Mouse (Mus musculus): ENCODE data around the gene Cttnbp2. TPM values are rescaled to one million over a fixed set of nuclear protein-coding genes. Genes with fewer than 3 reads are reported as not detected.
"Not testable (repeated sequence)": the region's sequence is repeated elsewhere in the genome, so short reads cannot be mapped to it uniquely, and the experiment has no call there.

Gene Cttnbp2
- polyA plus RNA-seq, 1 experiment from 2014 or later = 43.4 TPM

GRCm38 (mm10) chr6:18401066-18401674 is 113.5 kb downstream of the Cttnbp2 start:
- WGBS = 77% methylated on average over 1 of the region's 1 CpGs
- Histone ChIP-seq H3K9me3 (no peaks in the 10 kb centered on the region), H3K9ac (replicated peaks) (no peak overlapping the region), H3K4me2 (replicated peaks) (no peak overlapping the region), H3K4me1 (replicated peaks) (no peaks in the 10 kb centered on the region), H3K27me3 (no peaks in the 10 kb centered on the region), H3K36me3 (peaks cover 49% of the 10 kb centered on the region), H3K27ac (no peak overlapping the region), H3K4me3 (replicated peaks) (no peak overlapping the region)
- ATAC-seq = no peak

- Histone ChIP-seq H3K9ac (replicated peaks) (no peak overlapping the region), H3K4me1 (replicated peaks) (no peaks in the 10 kb centered on the region), H3K4me2 (replicated peaks) (no peak overlapping the region), H3K9me3 (no peaks in the 10 kb centered on the region), H3K36me3 (peaks cover 42% of the 10 kb centered on the region), H3K4me3 (replicated peaks) (no peak overlapping the region), H3K27ac (no peak overlapping the region), H3K27me3 (no peaks in the 10 kb centered on the region)
- ATAC-seq = no peak
- 79% methylated on average over 2 of the region's 2 CpGs for WGBS
Measured at GRCm38 (mm10) chr6:18381380-18381779, 133.3 kb downstream of the Cttnbp2 start.

DNA sequence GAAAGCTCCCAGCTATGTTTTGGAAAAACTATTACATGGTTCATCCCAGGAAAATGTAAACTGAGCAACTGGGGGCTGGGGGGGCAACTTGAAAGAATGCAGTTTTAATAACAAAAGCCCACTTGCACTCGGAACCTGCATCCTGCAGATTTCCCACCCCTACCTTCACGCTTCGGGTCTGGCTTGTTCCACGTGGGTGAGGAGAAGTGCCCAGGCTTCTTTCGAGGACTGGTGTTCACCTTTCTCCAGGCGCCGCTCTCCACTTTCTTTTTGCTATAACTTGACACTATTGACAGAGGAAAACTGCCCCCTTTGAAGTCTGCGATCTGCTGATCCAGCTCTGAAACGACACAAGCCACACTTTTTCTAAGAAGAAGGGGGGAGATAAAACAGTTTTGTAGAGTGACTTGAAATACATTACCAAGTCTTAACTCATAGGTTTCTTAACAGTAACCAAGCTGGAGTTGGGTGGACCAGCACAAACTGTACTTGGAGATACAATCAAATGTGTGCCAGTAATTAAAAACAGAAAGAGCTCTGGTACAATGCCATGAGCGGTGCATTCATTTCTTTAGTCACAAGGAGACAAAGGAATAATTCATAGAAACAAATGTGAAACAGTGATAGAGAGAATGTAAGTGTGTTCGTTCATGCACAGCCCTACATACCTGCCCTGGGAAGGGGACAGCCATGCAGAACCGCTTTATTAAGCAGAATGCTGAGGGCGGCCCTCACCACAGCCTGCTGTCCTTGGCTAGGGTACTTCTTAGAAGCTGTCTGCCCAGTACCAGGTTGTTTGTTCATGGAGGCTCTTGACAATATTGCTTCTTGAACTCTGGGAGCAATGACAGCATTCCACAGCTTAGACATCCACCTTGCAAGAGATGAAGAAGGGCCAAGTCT is 134.1 kb downstream of the Cttnbp2 start:
- WGBS = 80% methylated on average over 13 of the region's 13 CpGs
- Histone ChIP-seq H3K27me3 (no peaks in the 10 kb centered on the region), H3K36me3 (peaks cover 50% of the 10 kb centered on the region), H3K4me2 (replicated peaks) (no peak overlapping the region), H3K4me1 (replicated peaks) (no peaks in the 10 kb centered on the region), H3K9me3 (no peaks in the 10 kb centered on the region), H3K9ac (replicated peaks) (no peak overlapping the region), H3K27ac (no peak overlapping the region), H3K4me3 (replicated peaks) (no peak overlapping the region)
- ATAC-seq = no peak

- H3K27me3 ChIP-seq; H3K4me3 ChIP-seq (replicated peaks); H3K9me3 ChIP-seq; H3K4me2 ChIP-seq (replicated peaks); H3K9ac ChIP-seq (replicated peaks); ATAC-seq; H3K27ac ChIP-seq; H3K4me1 ChIP-seq (replicated peaks): not testable (repeated sequence)
- WGBS = 89% methylated on average over 2 of the region's 2 CpGs
- peaks cover 45% of the 10 kb centered on the region for H3K36me3 ChIP-seq
Measured at GRCm38 (mm10) chr6:18377755-18378154, 136.9 kb downstream of the Cttnbp2 start.

GRCm38 (mm10) chr6:18374744-18375143 is 139.9 kb downstream of the Cttnbp2 start:
- ATAC-seq = no peak
- WGBS = 80% methylated on average over 4 of the region's 4 CpGs

GRCm38 (mm10) chr6:18373652-18374051 is 141.0 kb downstream of the Cttnbp2 start:
- Histone ChIP-seq H3K9me3 (no peaks in the 10 kb centered on the region), H3K4me3 (replicated peaks) (no peak overlapping the region), H3K4me2 (replicated peaks) (no peak overlapping the region), H3K9ac (replicated peaks) (no peak overlapping the region), H3K27me3 (no peaks in the 10 kb centered on the region), H3K36me3 (peaks cover 17% of the 10 kb centered on the region; the same call in 1 of the 2 replicates), H3K27ac (no peak overlapping the region), H3K4me1 (replicated peaks) (no peaks in the 10 kb centered on the region)
- WGBS = 93% methylated on average over 1 of the region's 1 CpGs
- no peak for ATAC-seq

More at GRCm38 (mm10) chr6:18374744-18375143, 139.9 kb downstream of the Cttnbp2 start:
- Histone ChIP-seq H3K9ac (replicated peaks) (no peak overlapping the region), H3K4me1 (replicated peaks) (no peaks in the 10 kb centered on the region), H3K27ac (no peak overlapping the region), H3K4me2 (replicated peaks) (no peak overlapping the region), H3K4me3 (replicated peaks) (no peak overlapping the region), H3K9me3 (no peaks in the 10 kb centered on the region), H3K27me3 (no peaks in the 10 kb centered on the region), H3K36me3 (peaks cover 24% of the 10 kb centered on the region; the same call in 1 of the 2 replicates)

DNA sequence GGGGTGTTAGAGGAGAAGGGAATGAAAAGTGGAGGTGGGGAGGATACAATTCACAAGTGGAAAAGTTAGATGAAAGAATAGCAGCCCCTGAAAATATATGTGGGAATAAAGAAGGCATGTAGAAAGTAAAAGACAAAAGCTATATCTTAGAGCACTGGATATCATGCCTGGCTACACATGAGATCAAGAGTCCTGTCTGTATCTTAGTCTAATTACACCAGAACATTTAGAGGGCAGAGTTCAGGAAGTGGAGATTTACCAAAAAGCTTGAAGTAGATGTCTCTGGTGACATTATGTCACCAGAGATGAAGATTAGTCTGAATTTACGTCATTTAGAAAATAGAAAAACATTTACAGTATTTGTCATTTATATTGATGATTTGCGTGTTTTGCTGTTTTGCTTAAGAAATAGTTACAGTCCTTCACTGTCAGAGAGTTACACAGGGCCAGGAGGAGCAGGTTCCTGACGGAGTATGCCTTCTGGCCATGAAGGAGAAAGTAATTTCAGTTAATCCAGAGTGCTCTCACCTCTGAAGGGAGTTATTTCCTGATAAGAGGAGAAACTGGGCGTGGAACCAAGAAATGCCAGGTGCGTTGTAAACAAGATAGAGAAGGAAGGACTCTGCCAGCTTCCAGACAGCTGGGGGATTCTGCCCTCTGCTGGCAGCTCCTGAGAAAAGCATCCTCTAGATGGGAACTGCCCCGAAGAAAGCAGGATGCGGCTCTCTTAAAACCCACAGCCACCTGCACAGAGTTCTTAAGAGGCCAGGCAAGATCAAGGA is 142.0 kb downstream of the Cttnbp2 start:
- no peak overlapping the region for H3K9ac ChIP-seq (replicated peaks)
- H3K4me2 ChIP-seq (replicated peaks) = no peak overlapping the region
- no peak overlapping the region for H3K4me3 ChIP-seq (replicated peaks)
- no peak overlapping the region for H3K27ac ChIP-seq
- no peaks in the 10 kb centered on the region for H3K27me3 ChIP-seq
- WGBS = 37% methylated on average over 7 of the region's 7 CpGs
- no peaks in the 10 kb centered on the region for H3K9me3 ChIP-seq
- H3K36me3 ChIP-seq = peaks cover 17% of the 10 kb centered on the region; the same call in 1 of the 2 replicates
- peak; percentile 63; the same call in 1 of the 2 replicates for ATAC-seq
- no peaks in the 10 kb centered on the region for H3K4me1 ChIP-seq (replicated peaks)

- H3K4me1 ChIP-seq (replicated peaks) = no peaks in the 10 kb centered on the region
- H3K36me3 ChIP-seq = peaks cover 12% of the 10 kb centered on the region
- no peak overlapping the region for H3K9ac ChIP-seq (replicated peaks)
- no peak overlapping the region for H3K4me3 ChIP-seq (replicated peaks)
- H3K9me3 ChIP-seq = no peaks in the 10 kb centered on the region
- H3K27me3 ChIP-seq = no peaks in the 10 kb centered on the region
- 90% methylated on average over 4 of the region's 4 CpGs for WGBS
- no peak overlapping the region for H3K27ac ChIP-seq
- no peak for ATAC-seq
- H3K4me2 ChIP-seq (replicated peaks) = no peak overlapping the region
Measured at GRCm38 (mm10) chr6:18369723-18370122, 144.9 kb downstream of the Cttnbp2 start.

GRCm38 (mm10) chr6:18369054-18369453 is 145.6 kb downstream of the Cttnbp2 start:
- H3K27me3 ChIP-seq = no peaks in the 10 kb centered on the region
- H3K4me3 ChIP-seq (replicated peaks) = no peak overlapping the region
- ATAC-seq = no peak
- H3K4me1 ChIP-seq (replicated peaks) = no peaks in the 10 kb centered on the region
- H3K9me3 ChIP-seq = no peaks in the 10 kb centered on the region
- no peak overlapping the region for H3K9ac ChIP-seq (replicated peaks)
- peaks cover 8% of the 10 kb centered on the region for H3K36me3 ChIP-seq
- no peak overlapping the region for H3K4me2 ChIP-seq (replicated peaks)
- no peak overlapping the region for H3K27ac ChIP-seq
- WGBS = 54% methylated on average over 3 of the region's 3 CpGs

GRCm38 (mm10) chr6:18362232-18362631 is 152.4 kb downstream of the Cttnbp2 start:
- Histone ChIP-seq H3K9me3 (no peaks in the 10 kb centered on the region), H3K27me3 (no peaks in the 10 kb centered on the region), H3K4me2 (replicated peaks) (no peak overlapping the region), H3K27ac (no peak overlapping the region), H3K4me1 (replicated peaks) (no peaks in the 10 kb centered on the region), H3K36me3 (peaks cover 2% of the 10 kb centered on the region), H3K4me3 (replicated peaks) (no peak overlapping the region), H3K9ac (replicated peaks) (no peak overlapping the region)
- 82% methylated on average over 5 of the region's 5 CpGs for WGBS
- no peak for ATAC-seq

- H3K4me3 ChIP-seq (replicated peaks) = no peak overlapping the region
- no peak for ATAC-seq
Measured at GRCm38 (mm10) chr6:18360955-18361354, 153.7 kb downstream of the Cttnbp2 start.

DNA sequence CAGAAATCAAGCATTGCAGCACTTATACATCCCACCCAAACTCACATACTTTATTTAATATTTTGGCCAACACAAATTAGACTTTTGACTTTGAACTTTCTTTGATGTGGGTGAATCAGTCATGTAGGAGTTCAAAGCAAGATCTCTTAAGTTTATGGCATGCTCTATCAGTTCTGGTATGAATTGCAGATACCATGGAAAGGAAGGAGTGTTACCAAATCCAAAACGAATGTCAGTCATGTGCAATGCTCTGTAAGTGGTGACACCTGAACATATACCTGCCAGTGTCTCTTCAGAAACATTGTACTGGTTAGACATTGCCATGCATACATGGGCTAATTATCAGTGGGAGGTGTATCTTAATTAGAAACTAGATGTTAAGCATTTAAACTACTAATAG is 154.5 kb downstream of the Cttnbp2 start:
- no peak for ATAC-seq
- 87% methylated on average over 1 of the region's 1 CpGs for whole genome bisulfite sequencing

More at GRCm38 (mm10) chr6:18360955-18361354, 153.7 kb downstream of the Cttnbp2 start:
- Histone ChIP-seq H3K36me3 (no peaks in the 10 kb centered on the region), H3K9ac (replicated peaks) (no peak overlapping the region), H3K27me3 (no peaks in the 10 kb centered on the region), H3K27ac (no peak overlapping the region), H3K4me2 (replicated peaks) (no peak overlapping the region), H3K9me3 (no peaks in the 10 kb centered on the region), H3K4me1 (replicated peaks) (no peaks in the 10 kb centered on the region)

More for the DNA sequence above, 154.5 kb downstream of the Cttnbp2 start:
- H3K9me3 ChIP-seq = no peaks in the 10 kb centered on the region
- H3K4me1 ChIP-seq (replicated peaks) = no peaks in the 10 kb centered on the region
- H3K4me2 ChIP-seq (replicated peaks) = no peak overlapping the region
- no peak overlapping the region for H3K4me3 ChIP-seq (replicated peaks)
- no peak overlapping the region for H3K27ac ChIP-seq
- no peak overlapping the region for H3K9ac ChIP-seq (replicated peaks)
- no peaks in the 10 kb centered on the region for H3K27me3 ChIP-seq
- no peaks in the 10 kb centered on the region for H3K36me3 ChIP-seq
